Mouse (Mus musculus): ENCODE measurements around the gene Sult2a6.

Sult2a6 gene

GRCm38 (mm10) chr7:14254770-14255169 lies at the start of gene Sult2a6:
Sult2a6 (minus strand) TSS chr7:14254870.
- no peak for DNase-seq (ENCODE audit: low spot score in 2 of 2)

GRCm38 (mm10) chr7:14215231-14215630 lies 39.4 kb downstream of the Sult2a6 start:
- no peak for DNase-seq (ENCODE audit: low spot score in 2 of 2)

GRCm38 (mm10) chr7:14203417-14203816 lies 51.3 kb downstream of the Sult2a6 start:
- DNase-seq (ENCODE audit: low spot score in 2 of 2), result no peak

GRCm38 (mm10) chr7:14202487-14202886 lies 52.2 kb downstream of the Sult2a6 start:
- no peak for DNase-seq (ENCODE audit: low spot score in 2 of 2)

All from urinary bladder, postnatal 4 days (tissue).